Mouse (Mus musculus): ENCODE measurements around the gene Fktn. TPM values are rescaled to one million over a fixed set of nuclear protein-coding genes. Genes with fewer than 3 reads are reported as not detected.
"Not testable (repeated sequence)": the region's sequence is repeated elsewhere in the genome, so short reads cannot be mapped to it uniquely, and the experiment has no call there.

Gene Fktn
- polyA plus RNA-seq, 1 experiment from 2014 or later, result 13.5 TPM

GRCm38 (mm10) chr4:53798896-53799676, 85.3 kb downstream of the Fktn start:
- Histone ChIP-seq H3K9me3 (ENCODE audit: control insufficient read depth, low read length) (no peaks in the 10 kb centered on the region), H3K4me2 (ENCODE audit: low read depth, low read length) (no peak overlapping the region), H3K4me3 (ENCODE audit: low read depth, low read length) (no peak overlapping the region), H3K4me1 (ENCODE audit: control insufficient read depth, insufficient read depth, low read length) (no peaks in the 10 kb centered on the region), H3K27me3 (replicated peaks; ENCODE audit: control insufficient read depth, insufficient read depth, low read length) (no peaks in the 10 kb centered on the region; the same call in 1 of the 2 replicates), H3K36me3 (ENCODE audit: control insufficient read depth, insufficient read depth, low read length) (no peaks in the 10 kb centered on the region), H3K27ac (replicated peaks; ENCODE audit: low read depth, low read length) (no peak overlapping the region), H3K9ac (ENCODE audit: low read depth, low read length) (no peak overlapping the region)
- ATAC-seq (ENCODE audit: low read depth), result no peak
- no peak for DNase-seq (ENCODE audit: low spot score)
- WGBS, result 48% methylated on average over 7 of the region's 7 CpGs

- Histone ChIP-seq H3K27me3 (replicated peaks; ENCODE audit: control insufficient read depth, insufficient read depth, low read length) (no peaks in the 10 kb centered on the region; the same call in 1 of the 2 replicates), H3K4me2 (ENCODE audit: low read depth, low read length) (no peak overlapping the region), H3K9ac (ENCODE audit: low read depth, low read length) (no peak overlapping the region), H3K27ac (replicated peaks; ENCODE audit: low read depth, low read length) (no peak overlapping the region; the same call in 1 of the 2 replicates), H3K9me3 (ENCODE audit: control insufficient read depth, low read length) (0 out of 2 replicates have a peak, but pooled peaks cover 2% of the 10 kb centered on the region), H3K4me1 (ENCODE audit: control insufficient read depth, insufficient read depth, low read length) (no peaks in the 10 kb centered on the region), H3K4me3 (ENCODE audit: low read depth, low read length) (no peak overlapping the region), H3K36me3 (ENCODE audit: control insufficient read depth, insufficient read depth, low read length) (no peaks in the 10 kb centered on the region)
- DNase-seq (ENCODE audit: low spot score) (peak; percentile 55), ATAC-seq (ENCODE audit: low read depth) (peak; percentile 79; the same call in 1 of the 2 replicates)
- whole genome bisulfite sequencing, result 52% methylated on average over 1 of the region's 1 CpGs
Measured at GRCm38 (mm10) chr4:53799753-53800152, 86.0 kb downstream of the Fktn start.

- not testable (repeated sequence) for H3K4me1 ChIP-seq (ENCODE audit: control insufficient read depth, insufficient read depth, low read length); H3K27ac ChIP-seq (replicated peaks; ENCODE audit: low read depth, low read length); H3K4me2 ChIP-seq (ENCODE audit: low read depth, low read length); ATAC-seq (ENCODE audit: low read depth); H3K9me3 ChIP-seq (ENCODE audit: control insufficient read depth, low read length); H3K36me3 ChIP-seq (ENCODE audit: control insufficient read depth, insufficient read depth, low read length); H3K27me3 ChIP-seq (replicated peaks; ENCODE audit: control insufficient read depth, insufficient read depth, low read length); H3K4me3 ChIP-seq (ENCODE audit: low read depth, low read length); H3K9ac ChIP-seq (ENCODE audit: low read depth, low read length); DNase-seq (ENCODE audit: low spot score)
- WGBS, result 93% methylated on average over 7 of the region's 8 CpGs
Measured at GRCm38 (mm10) chr4:53803674-53804073, 89.9 kb downstream of the Fktn start.

- H3K4me2 ChIP-seq (ENCODE audit: low read depth, low read length); H3K27ac ChIP-seq (replicated peaks; ENCODE audit: low read depth, low read length); H3K4me3 ChIP-seq (ENCODE audit: low read depth, low read length); H3K4me1 ChIP-seq (ENCODE audit: control insufficient read depth, insufficient read depth, low read length); H3K9me3 ChIP-seq (ENCODE audit: control insufficient read depth, low read length); H3K9ac ChIP-seq (ENCODE audit: low read depth, low read length); ATAC-seq (ENCODE audit: low read depth); H3K36me3 ChIP-seq (ENCODE audit: control insufficient read depth, insufficient read depth, low read length); H3K27me3 ChIP-seq (replicated peaks; ENCODE audit: control insufficient read depth, insufficient read depth, low read length); DNase-seq (ENCODE audit: low spot score): not testable (repeated sequence)
- WGBS, result 88% methylated on average over 6 of the region's 6 CpGs
Measured at GRCm38 (mm10) chr4:53806428-53806827, 92.6 kb downstream of the Fktn start.

GRCm38 (mm10) chr4:53818320-53818719, 104.5 kb downstream of the Fktn start:
- H3K27me3 ChIP-seq (replicated peaks; ENCODE audit: control insufficient read depth, insufficient read depth, low read length), result no peaks in the 10 kb centered on the region
- H3K4me1 ChIP-seq (ENCODE audit: control insufficient read depth, insufficient read depth, low read length), result no peaks in the 10 kb centered on the region
- no peaks in the 10 kb centered on the region for H3K36me3 ChIP-seq (ENCODE audit: control insufficient read depth, insufficient read depth, low read length)
- no peak overlapping the region for H3K4me3 ChIP-seq (ENCODE audit: low read depth, low read length)
- DNase-seq (ENCODE audit: low spot score), result no peak
- H3K9ac ChIP-seq (ENCODE audit: low read depth, low read length), result no peak overlapping the region
- no peak overlapping the region for H3K27ac ChIP-seq (replicated peaks; ENCODE audit: low read depth, low read length)
- ATAC-seq (ENCODE audit: low read depth), result no peak
- H3K4me2 ChIP-seq (ENCODE audit: low read depth, low read length), result no peak overlapping the region
- WGBS, result 74% methylated on average over 5 of the region's 5 CpGs
- H3K9me3 ChIP-seq (ENCODE audit: control insufficient read depth, low read length), result no peaks in the 10 kb centered on the region

- WGBS, result 52% methylated on average over 6 of the region's 6 CpGs
- no peak overlapping the region for H3K27ac ChIP-seq (replicated peaks; ENCODE audit: low read depth, low read length)
Measured at GRCm38 (mm10) chr4:53823697-53824096, 109.9 kb downstream of the Fktn start.

DNA sequence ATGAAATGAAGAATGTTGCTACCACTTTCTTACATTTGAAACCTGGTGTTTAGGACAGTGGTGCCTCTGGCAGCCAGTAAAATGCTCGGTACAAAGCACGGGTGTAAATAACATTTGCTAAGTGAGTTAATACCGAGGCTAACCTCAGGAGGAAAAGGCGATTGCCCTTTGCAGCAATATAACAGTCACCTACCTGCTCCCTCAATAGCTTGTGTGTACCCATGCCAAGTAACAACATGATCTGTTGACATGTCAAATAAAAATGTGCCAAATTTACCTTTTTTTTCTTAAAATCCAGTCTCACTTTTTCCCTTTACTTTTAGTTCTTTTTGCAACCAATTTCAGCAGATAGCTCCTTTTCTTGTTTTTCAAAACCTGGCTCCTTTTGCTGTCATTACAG, 111.0 kb downstream of the Fktn start:
- Histone ChIP-seq H3K4me1 (ENCODE audit: control insufficient read depth, insufficient read depth, low read length) (0 out of 2 replicates have a peak, but pooled peaks cover 12% of the 10 kb centered on the region), H3K27me3 (replicated peaks; ENCODE audit: control insufficient read depth, insufficient read depth, low read length) (no peaks in the 10 kb centered on the region), H3K4me3 (ENCODE audit: low read depth, low read length) (no peak overlapping the region), H3K4me2 (ENCODE audit: low read depth, low read length) (no peak overlapping the region), H3K27ac (replicated peaks; ENCODE audit: low read depth, low read length) (no peak overlapping the region), H3K9me3 (ENCODE audit: control insufficient read depth, low read length) (no peaks in the 10 kb centered on the region), H3K36me3 (ENCODE audit: control insufficient read depth, insufficient read depth, low read length) (no peaks in the 10 kb centered on the region), H3K9ac (ENCODE audit: low read depth, low read length) (no peak overlapping the region)
- ATAC-seq (ENCODE audit: low read depth) (no peak), DNase-seq (ENCODE audit: low spot score) (no peak)
- WGBS, result 57% methylated on average over 4 of the region's 4 CpGs

More at GRCm38 (mm10) chr4:53823697-53824096, 109.9 kb downstream of the Fktn start:
- Histone ChIP-seq H3K9me3 (ENCODE audit: control insufficient read depth, low read length) (no peaks in the 10 kb centered on the region), H3K4me3 (ENCODE audit: low read depth, low read length) (no peak overlapping the region), H3K36me3 (ENCODE audit: control insufficient read depth, insufficient read depth, low read length) (no peaks in the 10 kb centered on the region), H3K9ac (ENCODE audit: low read depth, low read length) (no peak overlapping the region), H3K4me1 (ENCODE audit: control insufficient read depth, insufficient read depth, low read length) (0 out of 2 replicates have a peak, but pooled peaks cover 12% of the 10 kb centered on the region), H3K27me3 (replicated peaks; ENCODE audit: control insufficient read depth, insufficient read depth, low read length) (no peaks in the 10 kb centered on the region), H3K4me2 (ENCODE audit: low read depth, low read length) (no peak overlapping the region)
- DNase-seq (ENCODE audit: low spot score) (no peak), ATAC-seq (ENCODE audit: low read depth) (no peak)

DNA sequence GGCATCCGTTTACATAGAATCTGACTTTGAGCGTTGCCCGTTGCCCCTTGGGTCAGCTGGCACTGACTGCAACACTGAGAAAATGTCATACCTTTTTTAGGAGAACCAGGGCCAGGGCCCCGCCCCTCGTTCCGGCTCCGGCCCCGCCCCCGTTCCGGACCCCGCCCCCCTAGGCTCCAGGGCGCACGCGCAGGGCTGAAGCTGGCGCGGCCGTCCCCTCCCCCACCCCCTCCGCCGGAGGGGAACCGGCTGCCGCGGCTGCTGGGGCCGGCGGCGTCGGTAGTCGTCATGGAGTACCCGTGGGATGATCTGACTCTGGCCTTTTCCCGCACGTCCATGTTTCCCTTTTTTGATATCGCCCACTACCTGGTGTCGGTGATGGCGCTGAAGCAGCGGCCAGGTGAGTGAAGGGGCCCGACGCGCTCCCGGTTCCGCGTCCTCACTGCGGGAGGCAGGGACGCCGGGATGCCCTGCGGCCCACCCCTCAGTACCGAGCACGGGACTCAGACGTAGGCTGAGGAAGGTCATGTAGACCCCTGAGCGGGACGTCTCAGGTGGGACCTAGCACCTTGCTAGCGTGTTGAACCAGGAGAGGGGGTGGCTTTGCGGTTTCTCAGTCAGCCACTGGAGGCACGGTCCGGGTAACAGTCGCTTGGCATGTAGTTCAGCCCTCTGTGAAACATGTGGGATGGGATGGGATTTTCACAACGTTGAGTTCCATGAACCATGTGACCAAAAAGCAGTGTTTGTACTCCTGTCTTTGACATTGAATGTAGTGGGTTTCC, 112.2 kb downstream of the Fktn start, which contains the start of gene Tmem38b:
Tmem38b (plus strand) TSS at position 225 of the 785 bp plus-strand sequence.
- Histone ChIP-seq H3K4me1 (ENCODE audit: control insufficient read depth, insufficient read depth, low read length) (0 out of 2 replicates have a peak, but pooled peaks cover 12% of the 10 kb centered on the region), H3K4me3 (ENCODE audit: low read depth, low read length) (peak within 1 kb of the TSS; percentile 96), H3K9me3 (ENCODE audit: control insufficient read depth, low read length) (no peaks in the 10 kb centered on the region), H3K9ac (ENCODE audit: low read depth, low read length) (peak within 1 kb of the TSS; percentile 86), H3K4me2 (ENCODE audit: low read depth, low read length) (peak within 1 kb of the TSS; percentile 71), H3K36me3 (ENCODE audit: control insufficient read depth, insufficient read depth, low read length) (no peaks in the 10 kb centered on the region), H3K27ac (replicated peaks; ENCODE audit: low read depth, low read length) (no peak within 1 kb of the TSS), H3K27me3 (replicated peaks; ENCODE audit: control insufficient read depth, insufficient read depth, low read length) (no peaks in the 10 kb centered on the region)
- ATAC-seq (ENCODE audit: low read depth) (peak; percentile 91), DNase-seq (ENCODE audit: low spot score) (peak; percentile 80)
- WGBS, result 0% methylated on average over 39 of the region's 55 CpGs

Data from embryonic facial prominence, embryonic 14.5 days (tissue).